Mouse (Mus musculus) stomach, embryonic 14.5 days (tissue): ENCODE results near the gene Arhgef25. TPM values are rescaled to one million over a fixed set of nuclear protein-coding genes. Genes with fewer than 3 reads are reported as not detected.
"Not testable (repeated sequence)": the region's sequence is repeated elsewhere in the genome, so short reads cannot be mapped to it uniquely, and the experiment has no call there.

Source experiments
- ATAC-seq: fragments of 200-750 bp; cut with Nextera tagmentation; 2 replicates; pipeline ENCODE4 v1.8.0; 2017; ENCODE audit warnings: low read depth, moderate TSS enrichment; ENCODE audit not compliant: insufficient number of reproducible peaks, insufficient read depth, low FRiP score
- H3K27ac ChIP-seq: fragments of 300-500 bp; sonication (generic); 2 replicates; pipeline ENCODE4 v1.5.1; 2014; ENCODE audit warnings: mild to moderate bottlenecking, low read length, moderate library complexity, mixed read lengths
- H3K27me3 ChIP-seq: fragments of 300-500 bp; sonication (generic); 2 replicates; pipeline ENCODE4 v1.6.1; 2014; ENCODE audit warnings: low read length, control low read depth, mixed read lengths; ENCODE audit not compliant: control insufficient read depth, insufficient read depth
- H3K36me3 ChIP-seq: fragments of 300-500 bp; sonication (generic); 2 replicates; pipeline ENCODE4 v1.6.1; 2014; ENCODE audit warnings: mild to moderate bottlenecking, control low read depth, low read length, moderate library complexity, mixed read lengths; ENCODE audit not compliant: control insufficient read depth, insufficient read depth
- H3K4me1 ChIP-seq: fragments of 300-500 bp; sonication (generic); 2 replicates; pipeline ENCODE4 v1.6.1; 2014; ENCODE audit warnings: low read length, control low read depth, mixed read lengths; ENCODE audit not compliant: control insufficient read depth, insufficient read depth
- H3K4me2 ChIP-seq: fragments of 300-500 bp; sonication (generic); replicated peaks from 2 replicates; pipeline ENCODE4 v1.6.1; 2014; ENCODE audit warnings: low read depth, low read length, control low read depth
- H3K4me3 ChIP-seq: fragments of 300-500 bp; sonication (generic); 2 replicates; pipeline ENCODE4 v1.5.1; 2014; ENCODE audit warnings: low read depth, low read length, control low read depth
- H3K9ac ChIP-seq: fragments of 300-500 bp; sonication (generic); replicated peaks from 2 replicates; pipeline ENCODE4 v1.6.1; 2014; ENCODE audit warnings: low read depth, mild to moderate bottlenecking, control low read depth, low read length, moderate library complexity, mixed read lengths
- H3K9me3 ChIP-seq: fragments of 300-500 bp; sonication (generic); 2 replicates; pipeline ENCODE4 v1.6.1; 2016; ENCODE audit warnings: low read depth, low read length, control low read depth; ENCODE audit not compliant: control insufficient read depth
- WGBS: fragments of 180-500 bp; shearing (Covaris S2); extraction: QIAGEN DNeasy Blood & Tissue Kit; methylation state at CpG from one replicate; pipeline ENCODE4 v1.1.7; 2014; 5-methylcytosine and 5-hydroxymethylcytosine counted together
- polyA plus RNA-seq: library from polyadenylated mRNA; unstranded; fragments of >200 nt; fragmentation: Nextera tagmentation; extraction: Ambion mirVana; gene quantifications from 2 replicates; pipeline ENCODE4 v1.2.1, GENCODE M21; 2014

The Arhgef25 gene
- polyA plus RNA-seq, 1 experiment from 2014 or later = 71.1 TPM

DNA sequence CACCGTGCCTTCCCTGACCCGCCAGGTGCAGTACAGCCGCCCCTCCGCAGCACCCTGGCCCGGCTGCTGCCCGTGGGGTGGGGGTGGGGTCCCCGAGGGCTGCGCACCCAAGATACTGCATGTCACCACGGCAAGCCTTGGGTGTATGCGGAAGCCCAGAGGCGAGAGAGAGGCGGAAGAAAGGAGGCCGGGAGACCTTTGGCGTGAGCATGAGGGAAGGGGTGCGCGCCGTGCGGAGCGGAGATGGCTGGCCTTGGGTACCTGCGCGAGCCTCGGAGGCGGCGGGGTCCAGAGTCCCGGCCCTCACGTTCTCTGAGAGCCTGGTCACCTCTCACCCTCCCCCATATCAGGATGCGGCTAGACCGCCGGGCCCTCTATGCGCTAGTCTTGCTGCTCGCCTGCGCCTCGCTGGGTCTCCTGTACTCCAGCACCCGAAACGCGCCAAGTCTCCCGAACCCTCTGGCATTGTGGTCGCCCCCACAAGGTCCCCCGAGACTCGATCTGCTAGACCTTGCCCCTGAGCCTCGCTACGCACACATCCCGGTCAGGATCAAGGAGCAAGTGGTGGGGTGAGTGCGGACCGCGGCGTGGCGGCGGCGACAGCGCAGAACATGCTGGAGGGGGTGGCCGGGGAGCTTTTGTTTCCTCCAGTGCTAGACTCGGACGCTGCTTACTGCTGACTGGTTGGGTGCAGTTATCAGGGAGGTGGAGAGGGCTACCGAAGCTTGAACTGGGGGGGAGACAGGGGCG lies 24.1 kb downstream of the Arhgef25 start:
- Histone ChIP-seq H3K9ac (peak overlapping the region; percentile 72), H3K4me3 (peak overlapping the region; percentile 67), H3K4me2 (peak overlapping the region; percentile 100), H3K27me3 (peaks cover 38% of the 10 kb centered on the region), H3K4me1 (peaks cover 8% of the 10 kb centered on the region), H3K36me3 (no peaks in the 10 kb centered on the region), H3K9me3 (no peaks in the 10 kb centered on the region), H3K27ac (peak overlapping the region; percentile 66; the same call in 1 of the 2 replicates)
- peak; percentile 38 for ATAC-seq
- under 1% methylated on average over 56 of the region's 56 CpGs for WGBS

DNA sequence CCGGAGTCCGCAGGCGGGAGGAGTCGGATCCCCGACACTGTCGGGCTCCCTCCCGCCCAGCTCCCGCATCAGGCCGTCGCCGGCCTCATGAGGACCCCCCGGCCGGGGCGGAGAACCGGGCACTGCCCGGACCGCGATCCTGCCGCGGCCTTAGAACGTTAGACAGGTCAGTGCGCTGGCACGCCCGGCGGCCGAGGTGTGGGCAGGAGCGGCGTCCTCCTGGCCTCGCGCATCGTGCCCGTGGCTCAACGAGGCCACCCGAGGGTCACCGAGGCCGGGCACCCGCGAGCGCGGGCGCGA lies 24.6 kb downstream of the Arhgef25 start:
- peaks cover 34% of the 10 kb centered on the region for H3K27me3 ChIP-seq
- H3K9me3 ChIP-seq = no peaks in the 10 kb centered on the region
- H3K4me3 ChIP-seq = peak overlapping the region; percentile 67
- under 1% methylated on average over 40 of the region's 42 CpGs for WGBS
- peak overlapping the region; percentile 66; the same call in 1 of the 2 replicates for H3K27ac ChIP-seq
- peak overlapping the region; percentile 100 for H3K4me2 ChIP-seq
- peaks cover 3% of the 10 kb centered on the region for H3K4me1 ChIP-seq
- H3K9ac ChIP-seq = peak overlapping the region; percentile 72
- H3K36me3 ChIP-seq = no peaks in the 10 kb centered on the region
- ATAC-seq = peak; percentile 53

DNA sequence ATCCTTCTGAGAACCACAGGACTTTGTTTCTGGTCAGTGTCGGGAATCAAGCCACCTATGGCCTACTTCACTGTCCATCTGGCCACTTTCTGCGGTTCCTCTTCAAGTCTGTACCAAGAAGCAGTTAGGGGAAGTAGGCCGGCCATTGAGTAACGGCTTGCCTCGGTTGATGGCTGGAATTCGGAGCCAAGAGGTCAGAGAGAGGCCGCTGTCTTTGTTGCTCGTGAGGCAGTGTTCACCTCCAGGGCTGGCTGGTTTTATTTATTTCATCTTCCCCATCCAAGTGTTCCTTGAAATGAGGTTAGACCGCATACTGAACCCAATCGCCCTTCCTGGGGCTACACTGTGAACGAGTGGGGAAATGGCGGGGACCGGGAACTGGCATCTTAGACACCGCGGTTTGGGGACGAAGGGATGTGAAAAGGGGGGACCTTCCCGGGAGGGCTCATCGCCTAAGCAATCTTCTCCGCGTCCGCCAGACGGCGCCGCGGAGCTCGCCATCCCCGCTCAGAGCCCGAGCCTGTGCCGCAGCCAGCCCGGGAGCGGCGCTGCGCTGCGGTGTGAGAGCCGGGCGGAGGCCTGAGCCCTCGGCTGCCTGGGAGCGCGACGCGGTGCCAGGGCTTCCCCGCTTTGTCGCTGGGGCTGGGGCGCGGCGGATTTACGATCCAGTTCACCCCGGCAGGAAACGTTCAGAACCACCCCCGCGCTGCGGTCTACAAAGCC lies 25.1 kb downstream of the Arhgef25 start, which contains the start of gene B4galnt1:
Gene B4galnt1, plus strand, starts transcription at position 595 of the 723 bp plus-strand sequence.
- peak; percentile 81 for ATAC-seq
- no peaks in the 10 kb centered on the region for H3K9me3 ChIP-seq
- peaks cover 30% of the 10 kb centered on the region for H3K27me3 ChIP-seq
- H3K9ac ChIP-seq = peak within 1 kb of the TSS; percentile 72
- 2% methylated on average over 50 of the region's 52 CpGs for WGBS
- no peaks in the 10 kb centered on the region for H3K4me1 ChIP-seq
- H3K4me2 ChIP-seq = peak within 1 kb of the TSS; percentile 100
- peak within 1 kb of the TSS; percentile 66 for H3K27ac ChIP-seq
- no peaks in the 10 kb centered on the region for H3K36me3 ChIP-seq
- peak within 1 kb of the TSS; percentile 67 for H3K4me3 ChIP-seq

DNA sequence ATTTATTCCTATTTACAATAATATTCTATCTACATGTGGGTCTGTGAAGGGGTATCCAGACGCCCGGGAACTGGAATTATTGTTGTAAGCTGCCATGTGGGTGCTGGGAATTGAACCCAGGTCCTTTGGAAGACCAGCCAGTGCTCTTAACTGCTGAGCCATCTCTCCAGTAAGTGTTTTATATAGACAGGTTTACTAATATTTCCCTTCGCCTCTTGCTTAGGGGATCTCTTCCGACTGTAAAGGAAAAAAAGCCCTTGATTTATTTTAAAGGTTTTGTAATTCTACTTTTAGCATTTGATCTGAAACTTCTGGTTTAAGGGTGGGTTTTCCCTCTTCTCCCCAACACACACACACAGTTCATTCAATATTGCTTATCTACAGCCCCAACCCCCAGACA lies 25.7 kb downstream of the Arhgef25 start:
- no peak overlapping the region for H3K4me3 ChIP-seq
- no peaks in the 10 kb centered on the region for H3K4me1 ChIP-seq
- H3K36me3 ChIP-seq = no peaks in the 10 kb centered on the region
- H3K9me3 ChIP-seq = no peaks in the 10 kb centered on the region
- ATAC-seq = no peak
- H3K27ac ChIP-seq = no peak overlapping the region
- H3K27me3 ChIP-seq = peaks cover 24% of the 10 kb centered on the region
- H3K4me2 ChIP-seq = no peak overlapping the region
- H3K9ac ChIP-seq = no peak overlapping the region
- 91% methylated on average over 4 of the region's 4 CpGs for WGBS

- not testable (repeated sequence) for H3K9me3 ChIP-seq, H3K4me1 ChIP-seq, H3K27ac ChIP-seq, ATAC-seq, H3K4me2 ChIP-seq, H3K36me3 ChIP-seq, H3K4me3 ChIP-seq, H3K9ac ChIP-seq
- WGBS = 48% methylated on average over 7 of the region's 7 CpGs
- H3K27me3 ChIP-seq = peaks cover 17% of the 10 kb centered on the region
These were observed 27.1 kb downstream of the Arhgef25 start for GRCm38 (mm10) chr10:127162771-127163261.

- no peaks in the 10 kb centered on the region for H3K27me3 ChIP-seq
- H3K27ac ChIP-seq = no peak overlapping the region
- no peak overlapping the region for H3K4me3 ChIP-seq
- ATAC-seq = no peak
- H3K4me2 ChIP-seq = no peak overlapping the region
- no peak overlapping the region for H3K9ac ChIP-seq
- no peaks in the 10 kb centered on the region for H3K36me3 ChIP-seq
- no peaks in the 10 kb centered on the region for H3K4me1 ChIP-seq
- 65% methylated on average over 3 of the region's 3 CpGs for WGBS
- no peaks in the 10 kb centered on the region for H3K9me3 ChIP-seq
These were observed 29.2 kb downstream of the Arhgef25 start for GRCm38 (mm10) chr10:127160728-127161127.

GRCm38 (mm10) chr10:127160081-127160480 lies 29.8 kb downstream of the Arhgef25 start:
- Histone ChIP-seq H3K36me3 (no peaks in the 10 kb centered on the region), H3K4me3 (no peak overlapping the region), H3K9me3 (no peaks in the 10 kb centered on the region), H3K27ac (no peak overlapping the region), H3K9ac (no peak overlapping the region), H3K4me1 (no peaks in the 10 kb centered on the region), H3K27me3 (no peaks in the 10 kb centered on the region), H3K4me2 (no peak overlapping the region)
- ATAC-seq = no peak
- WGBS = 83% methylated on average over 9 of the region's 9 CpGs

GRCm38 (mm10) chr10:127158471-127158870 lies 31.4 kb downstream of the Arhgef25 start:
- Histone ChIP-seq H3K4me1 (no peaks in the 10 kb centered on the region), H3K4me2 (no peak overlapping the region), H3K9me3 (no peaks in the 10 kb centered on the region), H3K4me3 (no peak overlapping the region), H3K9ac (no peak overlapping the region), H3K27me3 (no peaks in the 10 kb centered on the region), H3K36me3 (no peaks in the 10 kb centered on the region), H3K27ac (no peak overlapping the region)
- WGBS = 65% methylated on average over 3 of the region's 3 CpGs
- ATAC-seq = no peak
